Mouse (Mus musculus): Measurements from ENCODE around the gene Tlr5.
A peak's percentile ranks its signal among the peaks of the same experiment; 100 is the strongest.

Tlr5 gene

GRCm38 (mm10) chr1:182990092-182990762 lies 35.6 kb downstream of the Tlr5 start:
- DNase-seq (ENCODE audit: low spot score in 2 of 2) = no peak

- DNase-seq (ENCODE audit: low spot score in 2 of 2) = peak in 1 of 2 experiments; percentile 67
Observed at GRCm38 (mm10) chr1:182991002-182991778, 36.6 kb downstream of the Tlr5 start.
